Mouse (Mus musculus): Measurements from ENCODE around the gene Tomm6.

GRCm38 (mm10) chr17:47701793-47702192 lies 13.6 kb upstream of the Tomm6 start:
- TF ChIP-seq POLR2A (IDR thresholded peaks at IDR 0.05; ENCODE audit: insufficient read length, low read depth) (no peak), USF1 (IDR thresholded peaks at IDR 0.05; ENCODE audit: low read depth) (no peak), MYOG (IDR thresholded peaks at IDR 0.05; ENCODE audit: control insufficient read depth in 1 of 3, insufficient read depth in 1 of 3, insufficient read length in 2 of 3, low read depth in 2 of 3) (no peak), POLR2AphosphoS2 (IDR thresholded peaks at IDR 0.05; ENCODE audit: insufficient read length, low read depth) (no peak)
